In genomic region chr1:20787046-20787445, GRCm38 (mm10) we compare ENCODE assay signal across 33 mouse cellular contexts. TPM values are rescaled to one million over a fixed set of nuclear protein-coding genes. Genes with fewer than 3 reads are reported as not detected.
DNase-seq lines count a peak whose midpoint lies in the region; ATAC-seq and TF ChIP-seq lines count a peak whose summit lies in the region.
"Had no signal": no experiment of that assay in that cellular context is flagged by ENCODE, and none has a peak within 500 bp of the region (broad histone marks: within the 10 kb centered on the region; RNA-seq: fewer than 3 reads in every experiment).

No protein-coding gene starts in this region.

- H3K9me3 ChIP-seq in kidney, embryonic 14.5 days (ENCODE audit: control insufficient read depth, low read length) = no peaks in the 10 kb centered on the region
- H3K9me3 ChIP-seq in kidney, embryonic 15.5 days (replicated peaks) = no peaks in the 10 kb centered on the region
- H3K9me3 ChIP-seq in E14TG2a.4 (ENCODE audit: low read length) = no peaks in the 10 kb centered on the region
- H3K9me3 ChIP-seq: embryonic facial prominence, embryonic 12.5 days; embryonic facial prominence, embryonic 15.5 days; forebrain, embryonic 15.5 days; heart, embryonic 12.5 days; heart, embryonic 15.5 days; hindbrain, embryonic 10.5 days; hindbrain, embryonic 13.5 days had no signal

- 0 out of 2 replicates have a peak, but pooled peaks have one; percentile 24 for ATAC-seq in kidney, embryonic 14.5 days (ENCODE audit: low FRiP score, low TSS enrichment)
- ATAC-seq in kidney, embryonic 15.5 days (replicated peaks; ENCODE audit: low FRiP score) = no peak
- ATAC-seq: forebrain, embryonic 15.5 days; hindbrain, embryonic 16.5 days; intestine, embryonic 16.5 days had no signal

- intact Hi-C loops in gastrocnemius, postnatal 14 days (cut with DNase I; ENCODE audit: low total_unique reads) = no loop called here

- no peak overlapping the region for H3K4me3 ChIP-seq in kidney, embryonic 14.5 days (ENCODE audit: low read length)
- no peak overlapping the region for H3K4me3 ChIP-seq in kidney, embryonic 15.5 days (replicated peaks)
- H3K4me3 ChIP-seq in E14TG2a.4 (replicated peaks; ENCODE audit: low read length) = 0 out of 2 replicates have a peak overlapping the region, but pooled peaks have one; percentile 17
- H3K4me3 ChIP-seq: embryonic facial prominence, embryonic 12.5 days; embryonic facial prominence, embryonic 15.5 days; forebrain, embryonic 15.5 days; heart, embryonic 12.5 days; heart, embryonic 15.5 days; hindbrain, embryonic 10.5 days; hindbrain, embryonic 13.5 days had no signal

- H3K27me3 ChIP-seq in kidney, embryonic 14.5 days (ENCODE audit: control insufficient read depth, insufficient read depth, low read length) = no peaks in the 10 kb centered on the region
- no peaks in the 10 kb centered on the region for H3K27me3 ChIP-seq in kidney, embryonic 15.5 days
- H3K27me3 ChIP-seq in E14TG2a.4 (ENCODE audit: insufficient read depth, low read length) = peaks cover 2% of the 10 kb centered on the region; the same call in 1 of the 2 replicates
- H3K27me3 ChIP-seq: CH12.LX; embryonic facial prominence, embryonic 12.5 days; embryonic facial prominence, embryonic 15.5 days; forebrain, embryonic 15.5 days; heart, embryonic 12.5 days; heart, embryonic 15.5 days; hindbrain, embryonic 13.5 days had no signal

- H3K36me3 ChIP-seq in kidney, embryonic 14.5 days (ENCODE audit: control insufficient read depth, insufficient read depth, low read length) = no peaks in the 10 kb centered on the region
- no peaks in the 10 kb centered on the region for H3K36me3 ChIP-seq in kidney, embryonic 15.5 days
- H3K36me3 ChIP-seq in E14TG2a.4 (ENCODE audit: insufficient read depth, low read length) = no peaks in the 10 kb centered on the region
- H3K36me3 ChIP-seq: embryonic facial prominence, embryonic 12.5 days; embryonic facial prominence, embryonic 15.5 days; forebrain, embryonic 15.5 days; heart, embryonic 12.5 days; heart, embryonic 15.5 days; hindbrain, embryonic 10.5 days; hindbrain, embryonic 13.5 days had no signal

- H3K27ac ChIP-seq in kidney, embryonic 14.5 days (ENCODE audit: low read depth, low read length) = no peak overlapping the region
- no peak overlapping the region for H3K27ac ChIP-seq in kidney, embryonic 15.5 days
- H3K27ac ChIP-seq: embryonic facial prominence, embryonic 12.5 days; embryonic facial prominence, embryonic 15.5 days; forebrain, embryonic 15.5 days; heart, embryonic 15.5 days; hindbrain, embryonic 10.5 days; hindbrain, embryonic 13.5 days had no signal

- no peak for TF ChIP-seq CTCF in E14TG2a.4 (conservative IDR thresholded peaks at IDR 0.05; ENCODE audit: low read length)

- H3K9ac ChIP-seq in kidney, embryonic 14.5 days (ENCODE audit: low read depth, low read length) = no peak overlapping the region
- H3K9ac ChIP-seq in kidney, embryonic 15.5 days = no peak overlapping the region
- H3K9ac ChIP-seq: embryonic facial prominence, embryonic 12.5 days; embryonic facial prominence, embryonic 15.5 days; forebrain, embryonic 15.5 days; heart, embryonic 12.5 days; heart, embryonic 15.5 days; hindbrain, embryonic 13.5 days had no signal

- peak; percentile 71 for DNase-seq in ES-CJ7 (ENCODE audit: low read depth, low spot score)
- peak; percentile 53 for DNase-seq in ZHBTc4 (ENCODE audit: low read depth, low spot score)
- DNase-seq in gastrocnemius, postnatal 14 days = no peak
- DNase-seq in urinary bladder, postnatal 10 days (ENCODE audit: low spot score) = no peak
- DNase-seq: adrenal gland, adult 2 months; adrenal gland, postnatal 14 days; B cell, adult 2 months; cerebellum, adult 11 months; cerebellum, adult 2 months; cerebellum, adult 9-11 months; cerebellum, postnatal 25 days; gastrocnemius, postnatal 36 days; heart, postnatal 10 days; heart, postnatal 36 days had no signal

- H3K4me1 ChIP-seq in kidney, embryonic 14.5 days (ENCODE audit: control insufficient read depth, insufficient read depth, low read length) = no peaks in the 10 kb centered on the region
- H3K4me1 ChIP-seq in kidney, embryonic 15.5 days = peaks cover 4% of the 10 kb centered on the region; the same call in 1 of the 2 replicates
- H3K4me1 ChIP-seq in E14TG2a.4 (replicated peaks; ENCODE audit: low read depth, low read length) = peaks cover 16% of the 10 kb centered on the region
- H3K4me1 ChIP-seq: embryonic facial prominence, embryonic 12.5 days; embryonic facial prominence, embryonic 15.5 days; forebrain, embryonic 15.5 days; heart, embryonic 12.5 days; heart, embryonic 15.5 days; hindbrain, embryonic 10.5 days; hindbrain, embryonic 13.5 days had no signal

- 34% methylated on average over 8 of the region's 8 CpGs for WGBS in kidney, embryonic 14.5 days
- WGBS in kidney, embryonic 15.5 days = 41% methylated on average over 8 of the region's 8 CpGs

- no peak overlapping the region for H3K4me2 ChIP-seq in kidney, embryonic 14.5 days (replicated peaks; ENCODE audit: low read depth, low read length)
- H3K4me2 ChIP-seq in kidney, embryonic 15.5 days = no peak overlapping the region
- H3K4me2 ChIP-seq: embryonic facial prominence, embryonic 12.5 days; embryonic facial prominence, embryonic 15.5 days; forebrain, embryonic 15.5 days; heart, embryonic 12.5 days; heart, embryonic 15.5 days; hindbrain, embryonic 13.5 days had no signal

RNA-seq across cellular contexts. Expression of gene Il17f, which starts 3.4 kb away (rescaled TPM):
- not detected in 2 replicates for polyA plus RNA-seq in kidney, embryonic 14.5 days (2014; fragmentation: Nextera tagmentation; extraction: Ambion mirVana)
- 0.30 TPM in 1 of 2 replicates, not detected in the other for polyA plus RNA-seq in kidney, embryonic 15.5 days (2015; fragmentation: Nextera tagmentation; extraction: Ambion mirVana)
- not detected for total RNA-seq in gastrocnemius, postnatal 14 days (2021)
- total RNA-seq: adrenal gland, adult 2 months; adrenal gland, postnatal 14 days; gastrocnemius, adult 8-10 months; gastrocnemius, postnatal 36 days; granulocyte monocyte progenitor cell, adult 5-6 weeks; heart, postnatal 10 days; heart, postnatal 36 days; MEL had no signal
- polyA plus RNA-seq: adrenal gland, adult 2 months; cerebellum, adult 2 months; embryonic facial prominence, embryonic 15.5 days; forebrain, embryonic 15.5 days; heart, embryonic 12.5 days; heart, embryonic 15.5 days; hindbrain, embryonic 10.5 days; hindbrain, embryonic 13.5 days; hindbrain, embryonic 16.5 days; intestine, embryonic 16.5 days had no signal

RNA-seq across cellular contexts. Expression of gene Mcm3, which starts 33.1 kb away (rescaled TPM):
- 180 and 185 TPM in 2 replicates for polyA plus RNA-seq in kidney, embryonic 14.5 days (2014; fragmentation: Nextera tagmentation; extraction: Ambion mirVana)
- 175 and 184 TPM in 2 replicates for polyA plus RNA-seq in kidney, embryonic 15.5 days (2015; fragmentation: Nextera tagmentation; extraction: Ambion mirVana)
- total RNA-seq in gastrocnemius, postnatal 14 days (2021) = 1 to 10 TPM; 5.4 to 8.7 TPM

RNA-seq across cellular contexts. Expression of gene Il17a, which starts 56.3 kb away (rescaled TPM):
- not detected in 2 replicates for polyA plus RNA-seq in kidney, embryonic 14.5 days (2014; fragmentation: Nextera tagmentation; extraction: Ambion mirVana)
- not detected in 2 replicates for polyA plus RNA-seq in kidney, embryonic 15.5 days (2015; fragmentation: Nextera tagmentation; extraction: Ambion mirVana)
- total RNA-seq in gastrocnemius, postnatal 14 days (2021) = not detected
- total RNA-seq: adrenal gland, adult 2 months; adrenal gland, postnatal 14 days; adrenal gland, postnatal 4 days; common myeloid progenitor, adult 5-6 weeks; gastrocnemius, adult 8-10 months; gastrocnemius, postnatal 36 days; granulocyte monocyte progenitor cell, adult 5-6 weeks; heart, postnatal 10 days; heart, postnatal 36 days; MEL had no signal
- polyA plus RNA-seq: adrenal gland, adult 2 months; cerebellum, adult 2 months; embryonic facial prominence, embryonic 12.5 days; embryonic facial prominence, embryonic 15.5 days; forebrain, embryonic 11.5 days; forebrain, embryonic 15.5 days; heart, embryonic 12.5 days; heart, embryonic 15.5 days; hindbrain, embryonic 10.5 days; hindbrain, embryonic 13.5 days; hindbrain, embryonic 16.5 days; intestine, embryonic 16.5 days had no signal

Comparison
In these comparisons a context has a peak if more than half of its experiments do, and no peak if none do; other contexts are left out.
1. DNase-seq: peak in ES-CJ7 (single experiment) and ZHBTc4 (single experiment); none in gastrocnemius, postnatal 14 days (single experiment) and urinary bladder, postnatal 10 days (single experiment).